Mouse (Mus musculus): ENCODE data around the gene Cer1.

The Cer1 gene

GRCm38 (mm10) chr4:82884636-82885534 is at the start of gene Cer1:
Cer1 (minus strand) TSS chr4:82885148.
- no peak for DNase-seq (ENCODE audit: low spot score in 2 of 2)

GRCm38 (mm10) chr4:82934308-82934707 is 49.4 kb upstream of the Cer1 start:
- no peak for DNase-seq (ENCODE audit: low spot score in 2 of 2)

GRCm38 (mm10) chr4:82933698-82934210 is 48.8 kb upstream of the Cer1 start:
- no peak for DNase-seq (ENCODE audit: low spot score in 2 of 2)

GRCm38 (mm10) chr4:82930079-82930478 is 45.1 kb upstream of the Cer1 start:
- no peak for DNase-seq (ENCODE audit: low spot score in 2 of 2)

GRCm38 (mm10) chr4:82921962-82922361 is 37.0 kb upstream of the Cer1 start:
- no peak for DNase-seq (ENCODE audit: low spot score in 2 of 2)

GRCm38 (mm10) chr4:82918625-82919024 is 33.7 kb upstream of the Cer1 start:
- no peak for DNase-seq (ENCODE audit: low spot score in 2 of 2)

GRCm38 (mm10) chr4:82916678-82917050 is 31.7 kb upstream of the Cer1 start:
- DNase-seq (ENCODE audit: low spot score in 2 of 2) = no peak

GRCm38 (mm10) chr4:82916003-82916677 is 31.2 kb upstream of the Cer1 start:
- no peak for DNase-seq (ENCODE audit: low spot score in 2 of 2)

- DNase-seq (ENCODE audit: low spot score in 2 of 2) = no peak
These were observed 30.6 kb upstream of the Cer1 start for GRCm38 (mm10) chr4:82915576-82915975.

- no peak for DNase-seq (ENCODE audit: low spot score in 2 of 2)
These were observed 29.7 kb upstream of the Cer1 start for GRCm38 (mm10) chr4:82914601-82915143.

GRCm38 (mm10) chr4:82895227-82895626 is 10.3 kb upstream of the Cer1 start:
- no peak for DNase-seq (ENCODE audit: low spot score in 2 of 2)

GRCm38 (mm10) chr4:82892247-82892646 is 7.3 kb upstream of the Cer1 start:
- no peak for DNase-seq (ENCODE audit: low spot score in 2 of 2)

- DNase-seq (ENCODE audit: low spot score in 2 of 2) = no peak
These were observed 6.6 kb upstream of the Cer1 start for GRCm38 (mm10) chr4:82891566-82891965.

- DNase-seq (ENCODE audit: low spot score in 2 of 2) = no peak
These were observed 6.1 kb upstream of the Cer1 start for GRCm38 (mm10) chr4:82891049-82891448.

- no peak for DNase-seq (ENCODE audit: low spot score in 2 of 2)
These were observed 5.6 kb upstream of the Cer1 start for GRCm38 (mm10) chr4:82890585-82890984.

- DNase-seq (ENCODE audit: low spot score in 2 of 2) = no peak
These were observed 1.2 kb upstream of the Cer1 start for GRCm38 (mm10) chr4:82886148-82886547.

- no peak for DNase-seq (ENCODE audit: low spot score in 2 of 2)
These were observed 576 bp upstream of the Cer1 start for GRCm38 (mm10) chr4:82885535-82885913.

GRCm38 (mm10) chr4:82882500-82882899 is 2.4 kb downstream of the Cer1 start:
- no peak for DNase-seq (ENCODE audit: low spot score in 2 of 2)

GRCm38 (mm10) chr4:82881366-82881765 is 3.6 kb downstream of the Cer1 start:
- DNase-seq (ENCODE audit: low spot score in 2 of 2) = no peak

GRCm38 (mm10) chr4:82880243-82880642 is 4.7 kb downstream of the Cer1 start:
- no peak for DNase-seq (ENCODE audit: low spot score in 2 of 2)

GRCm38 (mm10) chr4:82879152-82879551 is 5.8 kb downstream of the Cer1 start:
- DNase-seq (ENCODE audit: low spot score in 2 of 2) = no peak

- no peak for DNase-seq (ENCODE audit: low spot score in 2 of 2)
These were observed 8.3 kb downstream of the Cer1 start for GRCm38 (mm10) chr4:82876656-82877055.

GRCm38 (mm10) chr4:82875532-82875931 is 9.4 kb downstream of the Cer1 start:
- DNase-seq (ENCODE audit: low spot score in 2 of 2) = no peak

All from spleen, postnatal 36 days (tissue).